Mouse (Mus musculus) telencephalon, adult 2 months (tissue): ENCODE results near the gene Apba2.

Experiments used
- DNase-seq: peaks from one replicate; pipeline ENCODE4 v3.0.0-alpha.2; 2011; ENCODE audit warnings: low read depth, low spot score

The Apba2 gene

DNA sequence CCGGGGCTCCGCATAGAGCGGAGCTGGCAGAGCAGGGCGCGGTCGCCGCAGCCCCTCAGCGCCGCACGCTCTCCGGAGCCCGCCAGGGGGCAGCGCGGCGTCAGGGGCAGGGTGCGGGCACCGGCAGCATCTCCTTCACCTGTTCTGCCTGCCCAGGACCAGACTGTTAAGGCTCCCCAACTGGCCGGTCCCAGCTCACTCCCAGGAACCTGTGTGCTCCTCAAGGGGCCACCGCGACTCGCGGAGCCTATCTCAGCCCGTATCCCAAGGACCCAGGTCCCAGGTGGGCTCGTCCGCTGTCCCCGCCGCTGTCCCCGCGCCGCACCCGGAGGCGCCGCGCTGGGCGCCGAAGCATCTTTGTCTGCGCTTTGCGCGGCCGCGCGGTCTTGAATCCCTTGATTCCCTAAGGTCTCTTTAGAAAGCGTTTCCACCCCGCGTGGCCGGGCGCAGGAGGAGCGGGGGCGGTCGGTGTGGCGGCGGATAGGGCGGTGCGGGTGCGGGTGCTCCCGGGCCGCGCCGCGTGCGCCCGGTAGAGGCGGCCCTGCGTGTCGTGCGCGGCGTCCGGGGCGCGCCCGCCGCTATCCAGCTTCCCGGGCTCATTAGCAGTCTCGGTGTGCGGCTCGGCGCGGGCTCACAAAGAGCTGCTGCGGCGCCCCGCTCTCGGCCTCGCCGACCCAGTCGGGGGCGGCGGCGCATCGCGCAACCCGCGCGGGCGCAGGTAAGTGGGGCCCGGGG, at the start of gene Apba2:
TSS of gene Apba2 (plus strand) at position 171 of the 735 bp plus-strand sequence.
- no peak for DNase-seq

DNA sequence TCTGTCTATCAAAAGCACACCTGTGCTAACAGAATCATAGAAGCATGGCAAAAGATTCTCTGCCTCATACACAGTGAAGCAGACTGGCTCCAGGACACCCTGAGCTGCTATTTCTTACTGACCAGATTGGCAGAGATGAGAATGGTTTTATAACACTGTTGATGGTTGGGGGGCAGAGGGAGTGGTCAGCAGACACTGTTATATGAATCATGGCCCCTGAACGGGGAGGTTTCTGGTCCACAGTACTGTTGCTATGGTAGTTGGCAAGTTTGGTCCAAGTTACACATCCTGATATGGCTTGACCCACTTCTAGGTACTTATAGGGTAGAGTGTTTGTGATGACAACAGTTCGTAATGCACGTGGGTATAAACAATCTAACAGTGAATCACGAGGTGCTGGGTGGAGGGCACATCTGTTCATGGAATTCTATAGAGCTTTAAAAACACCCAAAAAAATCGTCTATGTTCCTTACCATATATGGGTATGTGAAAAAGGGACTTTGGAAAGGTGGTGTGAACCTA, 49.6 kb upstream of the Apba2 start:
- peak; percentile 42 for DNase-seq

DNA sequence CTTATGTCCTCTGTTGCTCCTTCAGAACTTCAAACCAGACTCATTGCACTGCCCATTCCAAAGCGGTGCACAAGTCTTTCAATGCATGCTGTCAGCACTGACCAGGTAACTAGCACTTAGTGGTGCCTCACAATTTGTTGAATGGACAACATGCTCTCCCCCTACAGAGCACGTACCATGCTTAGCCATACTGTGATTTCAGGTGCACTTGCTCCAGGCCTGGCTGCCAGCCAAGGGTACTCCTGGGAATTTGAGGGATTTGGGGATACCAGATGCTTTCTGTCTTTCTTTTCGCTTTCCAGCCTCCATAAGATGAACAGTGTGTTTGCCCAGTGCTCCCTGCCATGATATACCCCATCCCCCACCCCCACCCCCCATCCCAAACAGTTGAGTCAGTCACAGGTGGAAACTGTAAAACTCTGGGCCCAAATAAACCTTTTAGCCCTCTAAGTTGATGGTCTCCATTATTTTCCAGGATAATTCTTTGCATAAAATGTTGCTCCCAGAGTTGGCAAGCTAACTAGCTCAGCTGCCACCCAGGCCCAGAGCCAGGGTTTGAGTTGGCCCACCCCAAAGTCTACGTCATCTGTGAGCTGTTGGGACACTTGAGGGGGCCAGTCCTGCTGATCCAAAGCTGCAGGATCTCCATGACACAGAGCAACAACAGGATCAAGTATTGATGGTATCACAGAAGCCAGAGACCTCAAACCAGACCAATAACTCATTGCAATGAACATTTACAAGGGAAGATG, 48.9 kb upstream of the Apba2 start:
- DNase-seq, result no peak

DNA sequence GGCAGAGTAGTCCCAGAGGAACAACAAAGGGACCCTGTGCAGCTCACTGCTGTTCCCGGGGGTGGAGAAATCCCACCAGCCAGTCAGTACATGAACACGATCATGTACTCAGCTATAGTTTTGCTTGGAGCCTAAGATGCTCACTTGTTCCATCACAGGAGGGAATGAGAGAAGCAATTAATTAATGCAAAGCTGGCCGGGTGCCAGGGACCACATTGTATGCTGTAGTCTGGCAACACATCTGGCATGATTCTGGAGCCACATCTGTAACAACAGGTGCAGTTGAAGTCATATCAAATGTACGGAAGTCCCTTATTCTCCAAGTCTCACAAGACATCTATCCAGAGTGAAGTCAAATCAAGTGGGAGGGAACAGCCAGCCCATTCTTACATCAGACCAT, 45.3 kb upstream of the Apba2 start:
- no peak for DNase-seq

DNA sequence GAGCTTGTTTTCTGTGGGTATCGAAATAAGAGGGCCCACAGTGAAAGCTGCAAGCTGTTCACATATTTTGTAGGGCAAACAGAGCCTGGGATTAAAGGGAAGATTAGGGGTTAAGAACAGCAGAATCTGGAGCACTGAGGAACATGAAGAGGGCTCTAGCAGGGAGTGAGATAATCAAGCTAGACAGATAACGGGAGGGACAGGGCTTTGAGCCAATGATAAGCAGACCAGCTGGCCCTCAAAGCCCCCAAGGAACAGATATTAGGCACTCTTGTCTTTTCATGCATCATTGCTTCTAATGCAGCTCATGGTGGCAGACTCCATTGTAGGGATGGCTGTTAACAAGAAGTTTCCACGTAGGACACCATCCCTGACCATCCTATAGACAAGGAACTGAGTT, 44.8 kb upstream of the Apba2 start:
- no peak for DNase-seq

DNA sequence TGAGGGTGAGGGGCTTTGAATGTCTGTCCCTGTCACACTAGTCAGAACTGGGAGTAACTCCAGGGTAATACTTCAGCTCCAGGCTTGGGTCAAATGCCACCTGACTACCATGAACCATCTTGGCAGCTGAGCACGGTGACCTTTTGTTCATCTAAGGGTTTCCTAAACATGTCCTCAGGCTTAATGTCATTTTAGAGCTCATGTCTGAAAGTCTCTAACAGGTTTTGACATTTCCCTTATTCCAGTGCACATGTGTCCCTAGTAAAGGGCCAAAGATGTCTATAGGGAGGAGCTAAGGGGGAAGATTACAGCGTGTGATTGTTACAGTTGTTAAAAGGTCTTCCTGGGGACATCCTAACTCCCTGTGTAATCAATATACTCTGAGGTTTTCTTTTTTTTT, 43.7 kb upstream of the Apba2 start:
- no peak for DNase-seq

DNA sequence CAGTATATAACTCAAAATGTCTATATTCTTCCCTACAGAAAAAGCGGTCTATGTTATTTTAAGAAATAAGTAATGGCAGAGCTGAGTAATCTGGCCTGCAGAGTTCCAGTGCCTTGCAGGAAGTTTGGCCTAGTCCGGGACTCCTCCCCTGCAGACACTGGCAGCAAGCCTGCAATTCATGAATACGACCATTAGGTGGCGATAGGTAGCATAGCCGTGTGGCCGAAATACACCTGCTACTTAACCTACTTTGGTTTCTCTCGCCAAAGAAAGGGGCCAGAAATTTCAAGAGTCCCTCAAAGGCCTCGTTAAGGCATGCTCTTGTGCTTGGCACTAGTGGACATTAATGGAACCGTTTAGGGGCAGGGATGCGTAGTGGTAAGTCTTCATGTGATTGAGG, 4.1 kb upstream of the Apba2 start:
- no peak for DNase-seq

DNA sequence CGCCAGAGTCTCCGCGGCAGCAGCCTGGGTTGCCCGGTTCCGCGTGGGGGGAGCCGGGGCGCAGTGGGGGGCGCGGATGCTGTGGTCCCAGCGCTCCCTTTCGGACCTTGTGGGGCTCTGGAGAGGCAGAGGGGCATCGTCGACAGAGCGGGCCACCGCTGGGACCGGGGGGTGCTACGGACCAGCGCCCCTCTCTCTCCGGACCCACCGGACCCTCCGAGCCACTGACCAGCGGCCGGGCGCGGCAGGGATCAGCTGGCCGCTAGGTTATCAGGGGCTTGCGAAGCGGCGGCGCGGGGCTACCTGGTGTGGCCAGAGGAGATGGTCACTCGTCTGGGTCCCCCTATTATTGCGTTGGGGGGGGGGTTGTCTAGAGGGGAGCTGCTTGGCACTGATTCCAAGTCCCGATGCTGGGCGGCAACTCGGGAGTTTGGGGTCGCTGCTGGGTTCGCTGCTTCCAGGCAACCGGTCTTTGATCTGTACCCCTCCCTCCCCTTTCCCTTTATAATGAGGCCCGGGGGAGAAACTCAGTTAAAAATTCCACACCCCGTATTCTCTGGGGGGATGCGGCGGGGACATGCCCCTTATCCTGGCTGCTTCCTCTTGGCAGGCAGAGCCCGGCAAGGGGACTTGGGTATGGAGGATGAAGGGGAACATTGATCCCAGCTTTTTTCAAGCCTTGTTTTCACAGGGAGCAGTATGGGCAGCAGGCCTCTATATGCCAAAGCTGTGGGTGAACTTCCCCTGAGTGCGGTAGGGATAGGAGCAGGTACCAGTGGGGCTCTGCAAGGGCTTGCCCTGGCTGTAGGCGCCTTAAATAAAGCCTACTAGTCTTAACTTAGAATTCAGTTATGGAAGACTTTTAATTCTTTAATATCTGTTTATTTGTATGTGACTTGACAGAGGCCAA, 1.0 kb downstream of the Apba2 start:
- DNase-seq, result no peak

DNA sequence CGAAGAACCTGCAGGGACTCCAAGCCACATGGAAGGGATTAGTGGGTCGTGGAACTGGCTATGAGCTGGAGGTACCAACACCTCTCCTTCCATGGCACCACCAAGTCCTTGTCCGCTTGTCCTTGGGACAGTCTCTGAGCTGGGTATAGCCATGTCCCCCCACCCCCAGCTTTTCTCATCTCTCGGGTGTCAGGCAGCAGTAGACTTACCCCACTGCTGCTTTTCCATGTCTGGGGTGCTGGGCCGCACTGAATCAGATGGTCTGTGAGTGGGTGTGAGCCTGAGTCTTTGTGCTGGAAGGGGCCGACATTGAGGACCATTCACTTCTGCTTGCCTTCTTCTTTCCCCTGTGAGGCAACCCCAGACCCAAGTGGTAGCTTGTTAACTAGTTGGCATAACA, 2.1 kb downstream of the Apba2 start:
- DNase-seq, result no peak

DNA sequence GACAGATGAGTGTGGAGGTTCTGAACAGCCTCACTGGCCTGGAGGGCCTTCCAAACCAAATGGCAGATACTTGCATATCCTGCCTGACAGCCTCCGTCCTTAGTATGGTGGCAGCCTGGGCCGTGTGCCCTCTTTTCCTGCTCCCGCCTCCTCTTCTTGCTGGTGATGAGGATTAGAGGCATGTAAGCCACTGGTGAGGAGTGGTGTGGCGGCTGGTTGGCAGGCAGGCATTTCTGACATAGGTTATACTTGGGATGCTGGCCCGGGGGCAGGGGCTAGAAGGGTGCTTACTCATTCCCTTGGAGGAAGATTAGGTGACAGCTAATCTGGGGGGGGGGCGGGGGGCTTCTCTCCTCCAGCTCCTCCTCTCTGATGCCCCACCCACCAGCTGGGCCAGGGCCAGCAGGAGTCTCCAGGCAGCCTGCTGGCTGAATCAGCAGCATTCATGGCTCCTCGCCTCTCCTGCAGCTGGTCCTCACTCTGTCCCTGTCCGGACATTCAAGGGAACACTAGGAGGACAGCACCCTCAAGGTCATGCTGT, 3.3 kb downstream of the Apba2 start:
- DNase-seq, result no peak

DNA sequence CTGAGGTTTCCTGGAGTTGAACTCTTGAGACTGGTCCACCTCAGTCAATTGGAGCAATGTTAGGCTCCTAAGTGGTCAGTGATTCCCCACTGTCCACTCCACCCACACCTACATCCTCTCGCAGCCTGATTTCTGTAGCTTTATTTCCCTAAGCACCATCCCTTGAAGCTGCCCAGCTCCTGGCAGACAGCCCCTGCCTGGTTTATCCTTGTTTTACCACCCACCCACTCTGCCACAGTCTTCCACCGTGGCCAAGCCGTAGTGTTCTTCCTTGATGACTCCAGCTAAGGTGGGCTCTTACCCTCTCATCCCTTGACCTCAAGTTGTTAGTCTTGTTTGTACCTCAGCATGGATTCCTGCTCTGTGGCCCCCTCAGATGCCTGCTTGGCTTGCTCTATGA, 4.1 kb downstream of the Apba2 start:
- DNase-seq, result no peak

DNA sequence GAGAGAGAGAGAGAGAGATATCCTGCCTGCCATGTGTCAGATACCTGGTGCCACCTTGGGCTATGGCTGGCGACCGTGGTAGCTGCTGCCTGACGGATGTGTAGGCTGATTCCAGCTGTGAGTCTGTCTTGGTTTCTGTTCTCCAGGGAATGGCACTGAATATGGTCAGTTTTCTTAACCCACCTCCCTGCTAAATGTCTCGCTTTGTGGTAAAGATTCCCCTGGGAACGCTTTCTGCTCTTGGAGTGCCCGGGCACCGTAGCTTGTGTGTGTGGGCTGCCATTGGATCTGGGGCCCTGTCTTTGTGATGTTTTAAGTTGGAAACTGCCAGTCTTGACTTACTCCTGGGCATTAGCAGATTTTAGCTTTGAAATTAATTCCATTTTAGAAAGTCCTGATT, 7.3 kb downstream of the Apba2 start:
- DNase-seq, result no peak

DNA sequence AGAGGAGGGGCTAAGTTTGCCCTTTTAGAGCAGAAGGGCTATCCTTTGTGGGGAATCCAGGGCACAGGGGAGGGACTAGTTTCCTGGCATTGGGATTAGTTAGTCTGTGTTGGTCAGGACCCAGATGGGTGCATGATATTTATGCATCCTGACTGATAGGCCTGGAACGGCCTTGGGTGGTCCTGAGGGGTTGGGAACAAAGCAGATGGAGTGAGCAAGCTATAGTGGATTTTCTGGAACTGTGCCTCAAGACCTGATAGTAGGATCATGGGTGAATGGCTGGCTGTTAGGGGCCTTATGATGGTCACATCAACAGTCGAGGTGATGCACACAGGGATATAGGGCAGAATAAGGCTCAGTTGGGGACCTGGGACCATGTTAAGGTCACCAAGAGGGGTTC, 8.4 kb downstream of the Apba2 start:
- no peak for DNase-seq

DNA sequence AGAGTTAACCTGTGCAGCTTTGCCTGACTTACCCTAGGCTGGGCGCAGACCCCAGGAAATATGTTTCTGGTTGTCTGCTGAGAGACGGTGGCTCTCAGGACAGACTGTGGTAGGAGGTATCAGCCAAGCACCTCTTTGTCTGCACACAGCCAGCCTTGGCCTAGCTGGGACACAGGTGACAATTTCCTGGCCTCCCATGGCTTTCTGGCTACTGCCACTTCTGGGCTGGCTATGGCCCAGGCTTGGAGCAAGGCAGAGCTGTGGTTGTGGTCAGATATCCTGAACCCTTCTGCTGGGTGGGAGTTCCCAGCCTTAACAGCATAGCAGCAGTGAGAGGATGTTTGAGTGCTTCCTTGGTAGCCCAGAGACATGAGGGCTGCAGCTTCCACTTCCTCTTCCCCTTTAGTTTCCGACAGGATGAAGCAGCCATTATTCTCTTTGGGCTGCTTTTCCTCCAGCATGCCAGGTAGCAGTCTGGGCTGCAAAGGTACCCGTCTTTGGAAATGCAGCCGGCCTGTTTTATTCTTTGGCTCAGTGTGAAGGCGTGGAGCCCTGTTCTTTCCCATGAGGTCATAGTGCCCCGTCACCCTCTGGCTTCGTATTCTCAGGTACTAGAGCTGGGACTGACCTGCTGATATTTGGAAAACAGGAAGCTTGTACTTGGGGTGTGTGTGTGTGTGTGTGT, 9.2 kb downstream of the Apba2 start:
- no peak for DNase-seq

DNA sequence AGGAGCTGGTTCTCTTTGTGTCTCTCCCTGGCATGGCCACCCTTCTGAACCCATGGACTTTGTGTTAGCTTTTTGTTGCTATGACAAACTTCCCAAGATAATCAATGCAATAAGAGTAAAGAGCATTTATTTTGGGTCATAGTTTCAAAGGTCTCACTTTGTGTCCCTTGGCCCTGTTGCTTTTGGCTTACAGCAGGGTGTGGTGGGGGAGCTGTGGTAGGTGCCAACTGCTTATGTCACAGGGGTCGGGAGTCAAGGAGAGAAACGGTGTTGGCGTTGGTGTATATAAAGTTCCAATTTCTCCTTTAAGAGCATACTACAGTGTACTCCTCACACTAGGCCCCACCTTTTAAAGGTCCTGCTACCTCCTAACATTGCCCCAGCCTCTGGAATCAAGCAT, 12.1 kb downstream of the Apba2 start:
- no peak for DNase-seq

DNA sequence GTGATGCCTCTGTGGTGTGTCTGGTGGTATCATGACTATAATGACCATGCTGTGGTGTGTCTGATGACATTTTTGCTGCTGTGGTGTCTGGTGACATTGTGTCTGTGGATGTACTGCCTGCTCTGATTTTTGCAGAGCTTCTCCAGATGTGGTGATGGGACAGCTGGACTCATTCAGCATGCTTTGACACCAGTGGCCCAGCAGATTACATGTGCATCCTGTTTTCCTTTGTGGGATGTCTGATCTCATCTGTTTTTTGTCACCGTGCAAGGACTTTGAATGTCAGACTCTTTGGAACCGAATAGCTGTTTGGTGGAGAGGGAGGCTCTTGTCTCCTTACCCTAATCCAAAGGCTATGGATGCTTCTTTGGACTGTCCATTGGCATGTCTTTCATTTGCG, 13.8 kb downstream of the Apba2 start:
- no peak for DNase-seq

DNA sequence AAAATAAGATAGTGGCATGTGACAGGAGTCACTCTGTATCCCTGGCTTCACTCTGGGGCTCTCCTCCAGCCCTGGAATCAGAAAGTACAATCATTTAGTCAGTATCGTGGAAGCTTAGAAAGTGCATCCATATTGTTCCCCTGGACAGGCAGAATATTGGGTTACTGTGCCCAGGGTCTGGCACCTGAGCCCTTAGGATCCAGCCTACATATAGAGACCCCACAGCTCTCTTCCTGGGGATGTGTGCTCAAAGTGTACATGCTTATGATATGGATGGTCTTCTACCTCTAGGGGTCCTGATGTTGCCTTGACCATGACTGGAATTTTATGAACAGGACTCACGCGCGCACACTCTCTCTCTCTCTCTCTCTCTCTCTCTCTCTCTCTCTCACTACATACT, 14.4 kb downstream of the Apba2 start:
- DNase-seq, result no peak

DNA sequence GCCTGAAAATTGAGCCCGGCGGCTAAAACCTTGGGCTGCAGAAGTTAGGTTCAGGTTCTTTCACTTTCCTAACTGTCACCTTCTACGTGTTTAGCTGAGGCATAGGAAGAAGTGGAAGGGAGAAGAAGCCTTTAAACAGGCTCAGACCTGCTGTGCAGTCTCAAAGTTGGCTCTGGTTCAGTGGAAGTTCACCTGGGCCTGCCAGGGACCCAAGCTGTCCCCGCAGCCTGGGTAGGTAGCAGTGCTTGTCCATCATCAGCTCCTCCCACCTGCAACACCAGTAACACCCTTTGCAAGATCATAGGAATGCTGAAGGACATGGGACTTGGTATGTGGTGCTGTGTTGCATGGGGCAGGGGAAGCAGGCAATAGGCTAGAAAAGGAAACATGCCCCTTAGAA, 17.6 kb downstream of the Apba2 start:
- DNase-seq, result no peak

DNA sequence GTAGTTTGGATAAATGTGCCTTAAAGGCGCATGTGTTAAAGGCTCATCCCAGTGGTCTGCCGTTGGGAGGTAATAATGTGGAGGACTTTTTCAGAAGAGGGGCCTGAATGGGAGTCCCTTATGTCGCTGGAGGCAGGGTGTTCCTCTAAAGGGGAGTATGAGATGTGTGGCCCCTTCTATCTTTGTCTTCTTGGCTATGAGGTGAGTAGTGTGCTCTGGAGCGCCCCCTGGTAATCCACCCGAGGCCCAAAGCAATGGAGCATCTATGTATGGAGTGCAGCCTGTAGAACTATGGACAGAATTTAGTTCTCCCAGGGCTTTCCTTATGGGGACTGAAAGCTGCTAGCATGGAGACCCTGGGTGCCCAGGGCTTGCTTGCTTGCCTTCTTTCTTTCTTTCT, 18.0 kb downstream of the Apba2 start:
- DNase-seq, result no peak

DNA sequence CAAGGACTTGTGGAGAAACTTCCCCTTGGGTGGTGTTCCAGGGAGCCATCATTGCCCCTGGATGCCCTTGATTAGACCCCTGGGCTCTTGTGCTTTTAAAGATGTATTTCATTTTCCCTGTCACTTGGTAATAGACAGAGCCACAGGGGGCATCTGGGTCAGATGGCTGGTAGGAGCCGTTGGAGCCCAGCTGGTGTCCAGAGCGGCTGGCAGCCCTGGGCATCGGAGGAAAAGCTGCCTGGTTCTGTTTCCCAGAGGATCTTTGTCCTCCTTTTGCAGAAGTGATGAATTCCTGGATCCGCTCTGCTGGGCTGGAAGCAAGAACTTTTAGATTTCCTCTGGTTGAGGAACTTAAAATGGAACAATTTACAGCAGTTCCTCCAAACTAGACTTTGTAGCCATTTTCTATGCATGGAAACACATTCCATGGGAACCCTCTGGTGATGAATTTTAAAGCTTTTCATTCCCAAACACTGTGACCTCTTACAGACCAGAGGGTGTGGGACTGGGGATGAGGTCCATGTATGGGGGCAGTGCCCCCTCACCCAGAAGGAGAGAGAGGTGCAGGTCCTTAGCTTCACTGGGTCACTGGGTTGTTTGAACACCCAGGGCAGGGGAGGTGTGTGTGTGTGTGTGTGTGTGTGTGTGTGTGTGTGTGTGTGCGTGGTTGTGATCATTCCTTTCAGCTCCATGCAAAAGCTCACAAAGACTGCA, 20.3 kb downstream of the Apba2 start:
- DNase-seq, result no peak

DNA sequence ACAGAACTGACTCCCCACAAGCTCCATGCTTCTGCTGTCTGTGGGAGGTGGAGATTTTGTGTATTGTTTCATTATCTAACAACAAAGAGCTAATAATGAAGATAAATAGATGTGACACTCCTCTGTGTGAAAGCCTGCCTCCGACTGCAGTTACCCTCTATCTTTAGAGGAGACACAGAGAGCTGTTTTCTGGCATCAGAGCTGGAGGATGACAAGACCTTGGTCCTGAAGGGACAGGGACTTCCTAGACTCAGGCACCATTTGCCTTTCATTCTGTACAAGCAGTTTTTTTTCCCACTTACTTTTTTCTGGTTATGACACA, 20.9 kb downstream of the Apba2 start:
- DNase-seq, result no peak
